Mouse (Mus musculus) frontal cortex, adult (tissue): ENCODE measurements around the gene Ly6f.

Experiments
- ATAC-seq: cut with Nextera tagmentation; 2 replicates; pipeline ENCODE4 v1.9.2; 2017; ENCODE audit warnings: mild to moderate bottlenecking, moderate library complexity, mixed read lengths; ENCODE audit not compliant: low TSS enrichment

The Ly6f gene

DNA sequence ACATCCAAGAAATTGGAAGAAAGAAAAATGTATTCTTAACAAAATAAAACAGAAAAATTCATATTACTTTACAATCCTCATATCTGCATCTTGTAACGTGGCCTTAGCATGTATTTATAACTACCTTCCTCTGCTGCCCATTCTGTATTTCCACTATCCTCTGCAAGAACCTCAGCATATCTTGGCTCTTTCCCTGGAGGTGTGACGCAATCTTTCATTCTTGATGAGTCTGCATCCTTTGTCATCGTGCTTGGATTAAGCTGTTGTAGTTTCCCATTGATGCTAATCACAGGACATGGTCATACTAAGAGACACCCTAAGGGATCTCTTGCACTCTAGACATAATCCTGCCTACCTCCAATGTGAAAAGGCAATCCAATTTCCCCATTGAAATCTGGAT, 50.4 kb downstream of the Ly6f start:
- no peak for ATAC-seq

DNA sequence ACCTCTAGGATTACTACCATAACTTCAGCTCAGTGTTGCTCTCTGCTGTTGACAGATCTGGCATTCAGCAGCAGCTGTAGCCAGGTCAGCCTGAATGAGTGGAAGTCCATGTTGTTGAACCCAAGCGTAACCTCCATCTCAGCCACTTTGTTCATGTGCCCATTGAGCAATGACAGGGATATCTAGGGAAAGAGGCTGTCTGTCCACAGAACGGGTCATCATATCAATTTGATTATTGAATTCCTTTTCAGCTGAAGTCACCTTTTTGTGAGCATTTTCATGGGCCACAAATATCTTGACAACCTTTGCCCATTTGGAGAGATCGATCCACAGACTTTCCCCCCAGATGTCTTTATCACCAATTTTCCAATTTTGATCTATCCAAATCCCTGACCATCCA, 51.9 kb downstream of the Ly6f start:
- no peak for ATAC-seq
